Mouse (Mus musculus): ENCODE data around the gene Olfr466.

The Olfr466 gene

DNA sequence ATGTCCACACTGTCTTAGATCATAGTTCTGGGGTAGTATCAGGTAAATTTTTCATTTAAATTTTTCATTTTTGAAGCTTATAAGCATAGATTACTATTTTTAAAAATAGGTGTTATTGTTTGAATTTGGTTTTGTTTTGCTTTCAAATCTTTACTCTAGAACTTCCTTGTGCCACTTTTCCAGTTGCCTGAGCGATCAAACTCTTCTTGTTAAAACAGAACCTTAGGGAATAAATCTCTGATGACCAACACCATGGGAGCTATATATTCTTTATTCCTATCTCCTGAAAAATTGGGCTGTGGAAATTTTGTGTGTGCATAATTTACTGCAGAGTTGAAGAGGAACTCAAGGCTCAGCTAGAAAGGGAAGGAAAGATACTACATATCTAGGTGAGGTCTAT lies at the start of gene Olfr466:
Gene Olfr466 (plus strand): TSS at position 301 of the 400 bp plus-strand sequence.
- no peak for DNase-seq (ENCODE audit: low spot score in 2 of 2)

DNA sequence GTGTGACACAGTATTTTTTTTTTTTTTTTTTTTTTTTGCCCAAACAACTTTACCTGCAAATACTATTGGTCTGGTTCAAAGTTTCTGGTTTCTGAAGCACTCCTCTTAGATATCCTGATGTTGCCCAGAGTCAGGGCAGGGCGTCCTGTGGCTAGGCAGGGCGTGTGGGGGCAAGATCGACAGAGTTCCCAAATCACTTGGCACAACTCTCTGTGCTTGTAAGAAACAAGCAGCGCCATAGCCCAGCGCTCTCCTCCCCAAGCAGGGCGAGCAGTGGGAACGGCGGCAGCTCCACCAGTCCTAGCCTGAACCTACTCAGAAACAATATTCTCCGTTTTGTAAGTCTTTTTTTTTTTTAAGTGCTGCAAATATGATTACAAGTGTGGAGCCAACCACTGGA lies 49.4 kb upstream of the Olfr466 start:
- DNase-seq (ENCODE audit: low spot score in 2 of 2) = no peak

- DNase-seq (ENCODE audit: low spot score in 2 of 2) = no peak
These were observed 48.8 kb upstream of the Olfr466 start for GRCm38 (mm10) chr13:65101232-65101631.

GRCm38 (mm10) chr13:65111961-65112360 lies 38.1 kb upstream of the Olfr466 start:
- DNase-seq (ENCODE audit: low spot score in 2 of 2) = no peak

DNA sequence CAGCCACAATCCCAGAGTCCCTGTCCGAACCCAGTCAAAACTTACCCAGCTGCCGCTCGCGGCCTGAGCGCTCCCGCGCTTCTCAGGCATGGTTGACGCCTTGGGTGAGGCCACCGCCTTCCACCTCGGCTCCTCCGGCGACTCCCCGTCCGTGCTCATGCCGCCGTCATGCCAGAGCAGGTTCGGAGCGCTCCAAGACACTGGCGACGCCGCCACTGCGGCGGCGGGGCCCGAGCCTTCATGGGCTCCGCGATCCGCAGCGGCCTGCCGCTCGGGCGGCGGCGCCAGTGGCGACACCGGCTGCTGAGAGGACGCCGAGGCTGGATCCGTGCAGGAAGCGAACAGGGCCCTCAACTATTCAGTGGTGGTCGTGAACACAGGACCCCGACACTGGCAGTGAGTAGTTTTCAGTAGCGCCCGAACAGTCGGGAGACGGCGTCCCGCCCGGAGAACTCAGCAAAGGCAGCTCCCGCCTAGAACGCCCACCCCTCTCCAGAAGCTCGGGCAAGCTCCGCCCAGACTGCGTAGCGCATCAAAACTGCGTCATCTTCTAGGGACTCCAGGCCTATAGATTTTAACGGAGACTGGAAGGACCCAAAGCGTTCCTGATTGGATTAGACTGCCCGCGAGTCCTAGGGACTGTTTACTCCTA lies 37.5 kb upstream of the Olfr466 start, which contains the start of gene Mfsd14b:
Gene Mfsd14b (minus strand): TSS at position 517 of the 652 bp plus-strand sequence.
- DNase-seq (ENCODE audit: low spot score in 2 of 2) = peak; percentile 83 to 95

DNA sequence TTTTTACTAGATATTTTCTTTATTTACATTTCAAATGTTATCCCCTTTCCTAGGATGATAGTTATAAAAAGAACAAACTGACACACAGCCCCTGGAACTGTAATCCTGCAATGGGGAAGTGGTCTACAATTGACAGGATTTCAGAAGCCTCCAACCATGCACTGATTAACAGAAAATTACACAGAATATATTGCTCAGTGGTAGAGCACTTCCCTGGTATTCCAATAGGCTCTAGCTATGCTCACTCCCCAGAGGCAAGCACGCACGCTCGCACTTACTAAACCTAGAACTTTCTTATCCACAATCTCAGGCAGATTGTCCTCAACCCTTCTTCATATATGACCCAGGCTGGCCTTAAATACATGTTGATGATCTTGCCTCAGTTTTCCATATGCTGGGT lies 36.8 kb upstream of the Olfr466 start:
- DNase-seq (ENCODE audit: low spot score in 2 of 2) = no peak

GRCm38 (mm10) chr13:65120984-65121383 lies 29.1 kb upstream of the Olfr466 start:
- no peak for DNase-seq (ENCODE audit: low spot score in 2 of 2)

GRCm38 (mm10) chr13:65122111-65122510 lies 27.9 kb upstream of the Olfr466 start:
- DNase-seq (ENCODE audit: low spot score in 2 of 2) = no peak

GRCm38 (mm10) chr13:65127063-65127847 lies 22.8 kb upstream of the Olfr466 start:
- DNase-seq (ENCODE audit: low spot score in 2 of 2) = no peak

DNA sequence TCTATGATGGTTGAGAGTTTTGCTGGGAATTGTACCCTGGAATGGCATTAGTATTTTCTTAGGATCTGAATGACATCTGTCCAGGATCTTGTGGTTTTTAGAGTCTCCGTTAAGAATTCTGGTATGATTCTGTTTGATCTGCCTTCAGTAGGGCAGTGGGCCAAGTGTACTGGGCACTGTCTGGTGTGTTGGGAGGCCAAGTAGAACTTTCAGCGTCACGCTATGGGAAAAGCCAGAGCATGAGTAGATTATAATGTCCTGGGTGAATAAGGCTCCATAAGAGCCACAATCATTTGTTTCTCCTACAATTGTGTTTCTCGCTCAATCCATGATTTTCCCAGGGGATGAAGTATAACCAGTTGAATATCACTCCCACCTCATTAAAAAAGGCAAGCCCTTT lies 12.3 kb upstream of the Olfr466 start, which contains the start of gene Olfr465-ps1:
Gene Olfr465-ps1 (plus strand): TSS at position 301 of the 400 bp plus-strand sequence.
- no peak for DNase-seq (ENCODE audit: low spot score in 2 of 2)

GRCm38 (mm10) chr13:65174102-65174501 lies 24.1 kb downstream of the Olfr466 start:
- DNase-seq (ENCODE audit: low spot score in 2 of 2) = no peak

DNA sequence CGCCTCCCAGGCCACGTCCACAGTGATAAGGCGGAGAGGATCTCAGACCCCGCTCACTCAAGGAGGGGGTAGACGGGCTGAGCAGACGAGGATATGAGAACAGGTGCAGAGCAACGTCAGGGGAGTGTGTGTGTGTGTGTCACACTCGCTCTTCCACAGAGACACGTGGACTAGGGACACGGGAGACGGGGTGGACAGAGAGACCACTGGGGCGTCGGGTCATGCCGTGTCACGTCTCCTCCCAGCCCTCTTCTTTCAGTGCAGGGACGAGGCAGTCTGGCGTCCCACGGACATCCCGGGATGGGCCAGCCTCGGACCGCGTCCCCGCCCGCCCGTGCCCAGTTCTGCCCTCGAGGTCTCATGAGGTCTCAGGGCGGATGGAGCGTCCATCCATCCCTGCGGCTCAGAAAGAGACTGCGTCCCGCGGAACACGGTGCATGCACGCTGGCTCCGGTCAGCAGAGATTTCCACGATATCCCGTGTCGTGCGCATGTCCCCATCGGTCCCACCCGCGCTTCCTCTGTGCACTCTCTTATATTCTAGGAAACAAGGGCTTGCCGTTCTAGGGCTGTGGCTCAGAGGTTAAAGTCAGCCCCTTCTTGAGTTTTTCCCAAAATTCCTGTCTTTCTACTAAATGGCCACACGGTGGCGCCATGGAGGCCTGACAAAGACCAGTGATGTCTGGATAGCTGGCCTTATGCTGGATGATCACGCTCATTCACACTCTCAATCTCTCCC lies 25.9 kb downstream of the Olfr466 start:
- peak in 1 of 2 experiments; percentile 3 for DNase-seq (ENCODE audit: low spot score in 2 of 2)

DNA sequence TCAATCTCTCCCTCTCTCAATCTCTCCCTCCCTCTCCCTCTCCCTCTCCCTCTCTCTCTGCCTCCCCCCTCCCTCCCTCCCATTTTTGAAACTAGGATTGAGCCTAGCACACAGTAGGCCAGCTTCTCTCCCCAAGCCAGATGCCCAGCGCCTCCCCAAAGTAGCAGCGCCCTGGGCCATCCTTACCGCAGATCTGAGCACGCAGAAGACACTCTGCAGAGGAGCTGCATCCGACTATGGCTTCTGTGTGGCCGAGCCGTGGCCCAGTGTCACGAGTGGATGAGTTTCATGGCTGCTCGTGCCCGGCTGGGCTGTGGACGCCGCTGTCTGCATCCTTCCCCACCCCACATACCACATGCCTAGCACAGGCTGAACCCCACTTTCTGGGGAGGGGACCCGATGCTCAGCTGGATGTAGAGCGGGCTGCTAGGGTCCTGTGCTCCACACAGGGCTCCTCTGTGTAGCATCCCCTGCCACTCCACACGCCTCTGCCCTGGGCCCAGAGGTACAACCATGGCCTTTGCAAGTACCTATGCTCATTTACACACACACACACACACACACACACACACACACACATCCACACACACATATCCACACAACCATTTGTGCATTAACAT lies 26.5 kb downstream of the Olfr466 start:
- DNase-seq (ENCODE audit: low spot score in 2 of 2) = no peak

GRCm38 (mm10) chr13:65200667-65201066 lies 50.6 kb downstream of the Olfr466 start:
- DNase-seq (ENCODE audit: low spot score in 2 of 2) = no peak
